Mouse (Mus musculus) midbrain, embryonic 14.5 days (tissue): Measurements from ENCODE around the gene D630003M21Rik. TPM values are rescaled to one million over a fixed set of nuclear protein-coding genes. Genes with fewer than 3 reads are reported as not detected.

Experiments used
- ATAC-seq: fragments of 200-750 bp; cut with Nextera tagmentation; 2 replicates; pipeline ENCODE4 v1.8.0; 2017; ENCODE audit warnings: moderate number of reproducible peaks, moderate library complexity; ENCODE audit not compliant: low FRiP score, low TSS enrichment
- DNase-seq: peaks from one replicate; pipeline ENCODE4 v3.0.0-alpha.2; 2015
- H3K27ac ChIP-seq: fragments of 300-500 bp; sonication (generic); replicated peaks from 2 replicates; pipeline ENCODE4 v1.5.1; 2014; ENCODE audit warnings: mild to moderate bottlenecking, low read depth, low read length, moderate library complexity
- H3K27me3 ChIP-seq: fragments of 300-500 bp; sonication (generic); 2 replicates; pipeline ENCODE4 v1.6.1; 2014; ENCODE audit warnings: low read length, control low read depth, mixed read lengths; ENCODE audit not compliant: control insufficient read depth, insufficient read depth
- H3K36me3 ChIP-seq: fragments of 300-500 bp; sonication (generic); 2 replicates; pipeline ENCODE4 v1.6.1; 2014; ENCODE audit warnings: low read length, control low read depth; ENCODE audit not compliant: control insufficient read depth, insufficient read depth
- H3K4me1 ChIP-seq: fragments of 300-500 bp; sonication (generic); 2 replicates; pipeline ENCODE4 v1.6.1; 2014; ENCODE audit warnings: mild to moderate bottlenecking, antibody characterized with exemption, low read length, control low read depth; ENCODE audit not compliant: control insufficient read depth, insufficient read depth
- H3K4me2 ChIP-seq: fragments of 300-500 bp; sonication (generic); 2 replicates; pipeline ENCODE4 v1.6.1; 2014; ENCODE audit warnings: mild to moderate bottlenecking, low read length, moderate library complexity
- H3K4me3 ChIP-seq: fragments of 300-500 bp; sonication (generic); replicated peaks from 2 replicates; pipeline ENCODE4 v1.5.1; 2014; ENCODE audit warnings: low read depth, low read length
- H3K9ac ChIP-seq: fragments of 300-500 bp; sonication (generic); replicated peaks from 2 replicates; pipeline ENCODE4 v1.6.1; 2014; ENCODE audit warnings: mild to moderate bottlenecking, low read length, moderate library complexity
- H3K9me3 ChIP-seq: fragments of 300-500 bp; sonication (generic); 2 replicates; pipeline ENCODE4 v1.6.1; 2016; ENCODE audit warnings: low read length, control low read depth, mixed read lengths; ENCODE audit not compliant: control insufficient read depth
- WGBS: fragments of 180-500 bp; shearing (Covaris S2); extraction: QIAGEN DNeasy Blood & Tissue Kit; methylation state at CpG from one replicate; pipeline ENCODE4 v1.1.7; 2014; 5-methylcytosine and 5-hydroxymethylcytosine counted together
- polyA plus RNA-seq: library from polyadenylated mRNA; unstranded; fragments of >200 nt; fragmentation: Nextera tagmentation; extraction: Ambion mirVana; gene quantifications from 2 replicates; pipeline ENCODE4 v1.2.1, GENCODE M21; 2014

Gene D630003M21Rik
- polyA plus RNA-seq, 1 experiment from 2014 or later, result 1.4 TPM

- peak; percentile 38 for DNase-seq
- no peak overlapping the region for H3K4me3 ChIP-seq
- no peak for ATAC-seq
- H3K27ac ChIP-seq, result no peak overlapping the region
- no peaks in the 10 kb centered on the region; the same call in 1 of the 2 replicates for H3K4me1 ChIP-seq
- H3K4me2 ChIP-seq, result no peak overlapping the region
- no peak overlapping the region for H3K9ac ChIP-seq
- no peaks in the 10 kb centered on the region; the same call in 1 of the 2 replicates for H3K27me3 ChIP-seq
- no peaks in the 10 kb centered on the region for H3K9me3 ChIP-seq
- H3K36me3 ChIP-seq, result no peaks in the 10 kb centered on the region
- 52% methylated on average over 3 of the region's 3 CpGs for WGBS
Observed at GRCm38 (mm10) chr2:158143816-158144215, 85.2 kb downstream of the D630003M21Rik start.

- 80% methylated on average over 18 of the region's 18 CpGs for WGBS
- no peak for ATAC-seq
Observed at GRCm38 (mm10) chr2:158142981-158143380, 86.0 kb downstream of the D630003M21Rik start.

GRCm38 (mm10) chr2:158141690-158142440 is 87.2 kb downstream of the D630003M21Rik start:
- Histone ChIP-seq H3K27me3 (no peaks in the 10 kb centered on the region; the same call in 1 of the 2 replicates), H3K4me3 (no peak overlapping the region), H3K36me3 (no peaks in the 10 kb centered on the region), H3K9me3 (no peaks in the 10 kb centered on the region), H3K4me2 (no peak overlapping the region), H3K4me1 (no peaks in the 10 kb centered on the region; the same call in 1 of the 2 replicates), H3K9ac (no peak overlapping the region), H3K27ac (no peak overlapping the region)
- DNase-seq (no peak), ATAC-seq (no peak)
- 82% methylated on average over 7 of the region's 7 CpGs for WGBS

More at GRCm38 (mm10) chr2:158142981-158143380, 86.0 kb downstream of the D630003M21Rik start:
- no peaks in the 10 kb centered on the region for H3K36me3 ChIP-seq
- H3K27me3 ChIP-seq, result no peaks in the 10 kb centered on the region; the same call in 1 of the 2 replicates
- H3K4me3 ChIP-seq, result no peak overlapping the region
- no peaks in the 10 kb centered on the region for H3K9me3 ChIP-seq
- no peak overlapping the region for H3K9ac ChIP-seq
- H3K4me1 ChIP-seq, result no peaks in the 10 kb centered on the region; the same call in 1 of the 2 replicates
- no peak overlapping the region for H3K27ac ChIP-seq
- H3K4me2 ChIP-seq, result no peak overlapping the region
- no peak for DNase-seq

GRCm38 (mm10) chr2:158141271-158141670 is 87.8 kb downstream of the D630003M21Rik start:
- no peaks in the 10 kb centered on the region; the same call in 1 of the 2 replicates for H3K27me3 ChIP-seq
- H3K27ac ChIP-seq, result no peak overlapping the region
- 77% methylated on average over 7 of the region's 7 CpGs for WGBS
- no peak for DNase-seq
- H3K36me3 ChIP-seq, result no peaks in the 10 kb centered on the region
- H3K4me3 ChIP-seq, result no peak overlapping the region
- ATAC-seq, result no peak
- H3K4me1 ChIP-seq, result no peaks in the 10 kb centered on the region; the same call in 1 of the 2 replicates
- no peak overlapping the region for H3K9ac ChIP-seq
- no peaks in the 10 kb centered on the region for H3K9me3 ChIP-seq
- no peak overlapping the region for H3K4me2 ChIP-seq

GRCm38 (mm10) chr2:158140664-158141063 is 88.4 kb downstream of the D630003M21Rik start:
- no peaks in the 10 kb centered on the region for H3K36me3 ChIP-seq
- no peaks in the 10 kb centered on the region; the same call in 1 of the 2 replicates for H3K4me1 ChIP-seq
- no peak overlapping the region for H3K27ac ChIP-seq
- H3K4me2 ChIP-seq, result no peak overlapping the region
- H3K9ac ChIP-seq, result no peak overlapping the region
- H3K9me3 ChIP-seq, result no peaks in the 10 kb centered on the region
- H3K4me3 ChIP-seq, result no peak overlapping the region
- WGBS, result 91% methylated on average over 5 of the region's 5 CpGs
- no peak for DNase-seq
- no peak for ATAC-seq
- H3K27me3 ChIP-seq, result no peaks in the 10 kb centered on the region; the same call in 1 of the 2 replicates

GRCm38 (mm10) chr2:158139628-158140027 is 89.4 kb downstream of the D630003M21Rik start:
- no peak overlapping the region for H3K4me3 ChIP-seq
- no peaks in the 10 kb centered on the region; the same call in 1 of the 2 replicates for H3K27me3 ChIP-seq
- no peak overlapping the region for H3K9ac ChIP-seq
- WGBS, result 38% methylated on average over 7 of the region's 7 CpGs
- ATAC-seq, result no peak
- H3K4me1 ChIP-seq, result no peaks in the 10 kb centered on the region; the same call in 1 of the 2 replicates
- H3K27ac ChIP-seq, result no peak overlapping the region
- H3K36me3 ChIP-seq, result no peaks in the 10 kb centered on the region
- no peak overlapping the region for H3K4me2 ChIP-seq
- peak; percentile 59 for DNase-seq
- no peaks in the 10 kb centered on the region for H3K9me3 ChIP-seq

- no peaks in the 10 kb centered on the region; the same call in 1 of the 2 replicates for H3K4me1 ChIP-seq
- H3K4me3 ChIP-seq, result no peak overlapping the region
- ATAC-seq (no peak), DNase-seq (no peak)
- H3K4me2 ChIP-seq, result no peak overlapping the region
- no peak overlapping the region for H3K27ac ChIP-seq
- no peaks in the 10 kb centered on the region for H3K36me3 ChIP-seq
- WGBS, result 90% methylated on average over 9 of the region's 9 CpGs
- H3K9me3 ChIP-seq, result no peaks in the 10 kb centered on the region
- H3K9ac ChIP-seq, result no peak overlapping the region
- H3K27me3 ChIP-seq, result no peaks in the 10 kb centered on the region; the same call in 1 of the 2 replicates
Observed at GRCm38 (mm10) chr2:158138778-158139177, 90.2 kb downstream of the D630003M21Rik start.

GRCm38 (mm10) chr2:158137771-158138170 is 91.3 kb downstream of the D630003M21Rik start:
- DNase-seq, result no peak

More at GRCm38 (mm10) chr2:158137771-158138170, 91.3 kb downstream of the D630003M21Rik start:
- Histone ChIP-seq H3K9me3 (no peaks in the 10 kb centered on the region), H3K27ac (no peak overlapping the region), H3K36me3 (no peaks in the 10 kb centered on the region), H3K9ac (no peak overlapping the region), H3K27me3 (no peaks in the 10 kb centered on the region; the same call in 1 of the 2 replicates), H3K4me3 (no peak overlapping the region), H3K4me2 (no peak overlapping the region), H3K4me1 (no peaks in the 10 kb centered on the region; the same call in 1 of the 2 replicates)
- WGBS, result 89% methylated on average over 12 of the region's 12 CpGs
- no peak for ATAC-seq
